Mouse (Mus musculus) embryonic fibroblast, embryonic 13.5 days (primary cell): ENCODE data around the gene Ifi211.
"Not testable (repeated sequence)": the region's sequence is repeated elsewhere in the genome, so short reads cannot be mapped to it uniquely, and the experiment has no call there.

Experiments
- CTCF ChIP-seq: IDR thresholded peaks from 2 replicates; pipeline ENCODE4 v1.5.1; 2011; ENCODE audit warnings: mild to moderate bottlenecking, control low read depth, low read length, moderate library complexity, borderline replicate concordance; ENCODE audit not compliant: insufficient read depth
- POLR2A ChIP-seq: IDR thresholded peaks from 2 replicates; pipeline ENCODE4 v1.6.1; 2011; ENCODE audit warnings: low read depth, mild to moderate bottlenecking, control low read depth, low read length, moderate library complexity

- not testable (repeated sequence) for TF ChIP-seq CTCF, POLR2A
Observed at GRCm38 (mm10) chr1:173955839-173956527, 43.1 kb upstream of the Ifi211 start.
